Mouse (Mus musculus): Measurements from ENCODE around the gene Arhgap22.

The Arhgap22 gene

GRCm38 (mm10) chr14:33331627-33332026, 117.8 kb downstream of the Arhgap22 start:
- no peak for DNase-seq (ENCODE audit: low spot score in 2 of 2)

GRCm38 (mm10) chr14:33333833-33334232, 120.0 kb downstream of the Arhgap22 start:
- DNase-seq (ENCODE audit: low spot score in 2 of 2) = no peak

GRCm38 (mm10) chr14:33334402-33334801, 120.6 kb downstream of the Arhgap22 start:
- DNase-seq (ENCODE audit: low spot score in 2 of 2) = no peak

GRCm38 (mm10) chr14:33335733-33336132, 121.9 kb downstream of the Arhgap22 start:
- DNase-seq (ENCODE audit: low spot score in 2 of 2) = no peak

- DNase-seq (ENCODE audit: low spot score in 2 of 2) = no peak
These were observed 124.9 kb downstream of the Arhgap22 start for GRCm38 (mm10) chr14:33338684-33339083.

GRCm38 (mm10) chr14:33343131-33343725, 129.4 kb downstream of the Arhgap22 start:
- no peak for DNase-seq (ENCODE audit: low spot score in 2 of 2)

GRCm38 (mm10) chr14:33346546-33346945, 132.7 kb downstream of the Arhgap22 start:
- no peak for DNase-seq (ENCODE audit: low spot score in 2 of 2)

- DNase-seq (ENCODE audit: low spot score in 2 of 2) = no peak
These were observed 133.9 kb downstream of the Arhgap22 start for GRCm38 (mm10) chr14:33347738-33348137.

GRCm38 (mm10) chr14:33348146-33348545, 134.3 kb downstream of the Arhgap22 start:
- DNase-seq (ENCODE audit: low spot score in 2 of 2) = no peak

- no peak for DNase-seq (ENCODE audit: low spot score in 2 of 2)
These were observed 137.2 kb downstream of the Arhgap22 start for GRCm38 (mm10) chr14:33351019-33351418.

- DNase-seq (ENCODE audit: low spot score in 2 of 2) = no peak
These were observed 138.3 kb downstream of the Arhgap22 start for GRCm38 (mm10) chr14:33351984-33352722.

GRCm38 (mm10) chr14:33352890-33353289, 139.1 kb downstream of the Arhgap22 start:
- no peak for DNase-seq (ENCODE audit: low spot score in 2 of 2)

GRCm38 (mm10) chr14:33355276-33355675, 141.4 kb downstream of the Arhgap22 start:
- no peak for DNase-seq (ENCODE audit: low spot score in 2 of 2)

GRCm38 (mm10) chr14:33357600-33358368, 144.0 kb downstream of the Arhgap22 start:
- no peak for DNase-seq (ENCODE audit: low spot score in 2 of 2)

- DNase-seq (ENCODE audit: low spot score in 2 of 2) = no peak
These were observed 145.1 kb downstream of the Arhgap22 start for GRCm38 (mm10) chr14:33358891-33359290.

GRCm38 (mm10) chr14:33361546-33361945, 147.7 kb downstream of the Arhgap22 start:
- no peak for DNase-seq (ENCODE audit: low spot score in 2 of 2)

GRCm38 (mm10) chr14:33362122-33362521, 148.3 kb downstream of the Arhgap22 start:
- no peak for DNase-seq (ENCODE audit: low spot score in 2 of 2)

GRCm38 (mm10) chr14:33362807-33363206, 149.0 kb downstream of the Arhgap22 start:
- no peak for DNase-seq (ENCODE audit: low spot score in 2 of 2)

- no peak for DNase-seq (ENCODE audit: low spot score in 2 of 2)
These were observed 149.8 kb downstream of the Arhgap22 start for GRCm38 (mm10) chr14:33363611-33364010.

- DNase-seq (ENCODE audit: low spot score in 2 of 2) = no peak
These were observed 150.2 kb downstream of the Arhgap22 start for GRCm38 (mm10) chr14:33364061-33364460.

GRCm38 (mm10) chr14:33366891-33367777, 153.3 kb downstream of the Arhgap22 start:
- DNase-seq (ENCODE audit: low spot score in 2 of 2) = no peak

- peak in 1 of 2 experiments; percentile 1 for DNase-seq (ENCODE audit: low spot score in 2 of 2)
These were observed 155.5 kb downstream of the Arhgap22 start for GRCm38 (mm10) chr14:33369375-33369774.

All from frontal cortex, postnatal 25 days (tissue).